Mouse (Mus musculus): ENCODE results near the gene Oaz1. TPM values are rescaled to one million over a fixed set of nuclear protein-coding genes. Genes with fewer than 3 reads are reported as not detected.

The Oaz1 gene
- total RNA-seq, 2 experiments from 2014 or later: 579 to 691 TPM

DNA sequence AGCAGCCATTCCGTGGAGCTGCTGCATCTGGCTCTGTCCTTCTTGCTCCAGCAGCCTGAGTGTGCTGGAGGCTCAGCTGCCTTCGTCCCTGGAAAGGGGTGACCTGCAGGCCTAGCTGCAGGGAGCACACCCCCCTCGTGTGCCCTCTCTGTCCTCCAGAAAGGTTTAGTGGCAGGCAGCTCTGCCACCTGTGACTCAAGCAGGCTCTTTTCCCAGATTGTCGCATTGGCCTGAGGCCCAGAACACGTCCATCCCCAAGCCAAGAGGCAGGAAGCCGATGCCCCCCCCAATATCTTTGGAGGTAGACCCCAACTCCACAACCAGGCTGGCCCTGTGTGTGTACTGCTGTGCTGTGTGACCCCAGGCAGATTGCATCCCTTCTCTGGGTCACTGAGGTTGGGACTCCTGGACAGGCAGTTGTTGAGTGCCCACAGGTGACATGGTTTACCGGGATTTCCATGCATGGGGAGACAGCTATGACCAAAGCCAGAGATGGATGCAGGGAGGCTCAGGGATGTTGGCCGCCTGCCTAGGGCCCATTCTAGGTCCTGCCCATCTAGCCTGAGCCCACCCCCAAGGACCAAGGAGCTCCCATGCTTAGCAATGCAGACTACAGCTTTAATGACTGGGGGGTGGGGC lies 18.7 kb downstream of the Oaz1 start:
- intact Hi-C loops (cut with DNase I): no loop called here
- DNase-seq: no peak
- Histone ChIP-seq H3K4me3 (no peak overlapping the region), H3K27ac (peak overlapping the region; percentile 20; the same call in 1 of the 2 replicates)
- TF ChIP-seq CTCF (IDR thresholded peaks at IDR 0.05): no peak

DNA sequence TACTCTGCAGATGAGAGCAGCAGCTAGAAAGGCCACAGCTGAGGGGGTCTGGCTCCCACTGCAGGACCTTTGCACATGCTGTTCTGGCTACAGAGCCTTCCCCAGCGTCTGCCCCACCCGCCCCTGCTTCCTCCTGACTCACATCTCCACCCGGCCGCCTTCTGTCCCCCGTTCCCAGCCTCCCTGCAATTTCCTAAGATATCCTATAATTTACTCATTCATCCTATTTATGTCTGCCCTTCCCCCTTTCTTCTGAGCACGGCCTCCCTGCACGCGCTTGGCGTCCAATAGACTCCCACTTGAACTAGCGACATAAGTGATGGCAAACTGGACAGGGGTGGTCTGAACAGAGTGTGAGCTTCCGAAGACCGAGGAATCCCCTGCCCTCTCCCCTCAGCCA lies 19.3 kb downstream of the Oaz1 start:
- TF ChIP-seq CTCF (IDR thresholded peaks at IDR 0.05): no peak
- intact Hi-C loops (cut with DNase I): no loop called here
- Histone ChIP-seq H3K4me3 (no peak overlapping the region), H3K27ac (no peak overlapping the region)
- DNase-seq: no peak

DNA sequence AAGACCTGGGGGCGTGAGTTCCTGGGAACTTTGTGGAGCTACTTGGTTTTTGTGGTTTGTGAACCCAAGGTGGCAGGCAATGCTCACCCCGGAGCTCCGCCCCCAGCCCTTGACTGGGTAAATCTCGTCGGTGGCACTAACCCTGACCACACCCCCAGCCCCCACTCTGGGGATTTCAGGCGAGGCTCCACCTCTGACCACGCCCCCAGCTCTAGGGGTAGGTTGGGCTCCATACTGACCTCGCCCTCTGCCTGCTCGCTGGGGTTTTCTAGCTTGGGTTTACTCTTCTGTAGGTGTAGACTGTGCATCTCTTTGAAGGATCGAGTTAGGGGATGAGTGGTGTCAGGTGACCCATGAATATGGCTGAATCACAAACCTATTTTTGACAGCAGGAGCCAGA lies 22.1 kb downstream of the Oaz1 start:
- TF ChIP-seq CTCF (IDR thresholded peaks at IDR 0.05): no peak
- intact Hi-C loops (cut with DNase I): no loop called here
- H3K4me3 ChIP-seq: peak overlapping the region; percentile 28; the same call in 1 of the 2 replicates
- H3K27ac ChIP-seq: peak overlapping the region; percentile 77
- peak; percentile 86 for DNase-seq

- DNase-seq: peak; percentile 98
- intact Hi-C loops (cut with DNase I): no loop called here
- no peak for TF ChIP-seq CTCF (IDR thresholded peaks at IDR 0.05)
- peak within 1 kb of the TSS; percentile 93 for H3K4me3 ChIP-seq
- H3K27ac ChIP-seq: peak within 1 kb of the TSS; percentile 95
These were observed 28.7 kb downstream of the Oaz1 start, which contains the start of the genes Lsm7 and Sppl2b for GRCm38 (mm10) chr10:80854913-80855748. Gene Lsm7, minus strand, starts transcription at chr10:80855209. Gene Sppl2b, plus strand, starts transcription at chr10:80855275.

DNA sequence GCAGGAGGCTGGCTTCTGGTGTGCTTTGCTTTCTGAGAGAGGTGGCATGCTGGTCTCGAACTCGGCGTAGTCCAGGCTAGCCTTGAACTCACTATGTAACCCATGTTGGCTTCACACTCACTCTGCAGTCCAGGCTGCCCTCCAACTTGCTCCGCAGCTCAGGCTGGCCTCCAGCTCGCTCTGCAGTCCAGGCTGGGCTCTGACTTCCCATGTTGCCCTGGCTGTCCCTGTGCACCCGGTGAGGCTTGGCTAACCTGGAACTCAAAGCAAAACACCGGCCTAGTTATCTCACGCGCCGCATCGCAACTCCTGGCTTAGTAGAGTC lies 29.3 kb downstream of the Oaz1 start:
- intact Hi-C loops (cut with DNase I): no loop called here
- TF ChIP-seq CTCF (IDR thresholded peaks at IDR 0.05): no peak
- Histone ChIP-seq H3K27ac (peak overlapping the region; percentile 95), H3K4me3 (peak overlapping the region; percentile 93)
- no peak for DNase-seq

DNA sequence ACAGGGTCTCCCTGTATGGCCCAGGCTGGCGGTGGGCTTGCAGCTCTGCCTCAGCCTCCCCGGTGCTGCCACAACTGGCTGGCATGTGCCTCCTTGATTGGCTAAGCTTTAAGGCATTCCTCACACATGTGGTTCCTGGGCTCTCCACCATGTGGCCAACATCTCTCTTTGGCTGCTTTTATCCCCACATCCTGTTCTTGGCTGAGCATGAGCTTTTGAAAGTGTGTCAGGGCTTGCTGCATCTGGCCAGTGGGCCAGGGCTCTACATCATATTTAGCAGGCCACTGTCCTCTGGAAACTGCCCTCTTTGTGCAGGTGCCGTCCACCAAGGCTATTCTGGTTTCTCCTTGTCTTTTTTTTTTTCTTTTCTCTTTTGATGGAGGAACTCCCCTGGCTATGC lies 29.8 kb downstream of the Oaz1 start:
- Histone ChIP-seq H3K4me3 (peak overlapping the region; percentile 93), H3K27ac (peak overlapping the region; percentile 95)

GRCm38 (mm10) chr10:80856908-80857307 lies 30.5 kb downstream of the Oaz1 start:
- H3K4me3 ChIP-seq: no peak overlapping the region
- H3K27ac ChIP-seq: peak overlapping the region; percentile 95; the same call in 1 of the 2 replicates
- intact Hi-C loops (cut with DNase I): no loop called here
- no peak for DNase-seq
- TF ChIP-seq CTCF (IDR thresholded peaks at IDR 0.05): no peak

More for the DNA sequence above, 29.8 kb downstream of the Oaz1 start:
- no peak; the same call in 1 of the 2 replicates for TF ChIP-seq CTCF (IDR thresholded peaks at IDR 0.05)
- intact Hi-C loops (cut with DNase I): no loop called here
- DNase-seq: no peak

DNA sequence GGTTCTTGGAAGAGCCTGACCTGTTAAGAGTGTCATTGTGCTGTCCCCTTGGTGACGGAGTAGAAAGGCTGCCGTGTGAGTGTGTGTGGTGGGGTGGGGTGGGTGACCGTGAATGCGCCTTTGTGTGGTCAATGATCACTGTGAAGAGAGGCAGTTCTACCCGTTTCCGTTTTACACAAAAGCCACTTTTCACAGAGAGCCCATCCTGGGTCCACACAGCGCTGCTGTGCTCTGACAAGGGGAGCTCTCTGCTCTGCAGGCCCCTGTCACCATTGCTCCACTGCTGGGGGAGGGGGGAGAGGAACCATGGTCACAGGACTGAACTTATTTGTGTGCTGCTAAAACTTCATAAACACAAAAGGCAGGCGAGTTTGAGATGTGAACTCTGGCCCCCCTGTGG lies 30.9 kb downstream of the Oaz1 start:
- intact Hi-C loops (cut with DNase I): no loop called here
- Histone ChIP-seq H3K27ac (peak overlapping the region; percentile 5; the same call in 1 of the 2 replicates), H3K4me3 (no peak overlapping the region)
- no peak for TF ChIP-seq CTCF (IDR thresholded peaks at IDR 0.05)
- DNase-seq: no peak

GRCm38 (mm10) chr10:80857848-80858247 lies 31.4 kb downstream of the Oaz1 start:
- intact Hi-C loops (cut with DNase I): no loop called here
- TF ChIP-seq CTCF (IDR thresholded peaks at IDR 0.05): no peak
- H3K27ac ChIP-seq: 0 out of 2 replicates have a peak overlapping the region, but pooled peaks have one; percentile 5
- H3K4me3 ChIP-seq: no peak overlapping the region
- no peak for DNase-seq

DNA sequence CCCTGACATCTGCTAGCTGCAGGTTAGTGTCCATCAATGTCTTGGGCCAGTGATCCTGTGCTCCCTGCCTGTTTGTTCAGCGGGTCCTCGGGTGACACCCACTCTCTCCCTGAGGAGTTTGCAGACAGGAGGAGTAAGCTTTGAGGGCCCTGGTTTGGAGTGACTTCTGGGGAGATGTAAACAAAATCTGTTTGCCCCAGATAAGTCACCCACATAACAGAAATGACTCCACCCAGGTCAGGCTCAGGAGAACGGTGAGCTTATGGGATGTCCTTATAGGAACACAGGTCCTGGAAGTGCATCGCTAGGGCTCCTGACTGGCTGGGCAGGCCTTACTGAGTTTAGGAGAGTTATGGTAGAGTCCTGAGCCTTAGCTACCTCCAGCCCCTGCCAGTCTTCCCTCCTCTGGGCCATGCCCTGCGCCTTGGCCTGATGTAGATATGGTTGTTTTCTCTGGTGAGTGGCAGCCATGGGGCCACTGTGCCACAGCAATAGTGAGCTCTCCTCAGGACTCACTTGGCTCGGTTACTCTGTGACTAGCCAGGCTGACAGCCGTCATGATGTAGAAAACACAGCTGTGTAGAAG lies 32.0 kb downstream of the Oaz1 start:
- intact Hi-C loops (cut with DNase I): no loop called here
- no peak for DNase-seq
- no peak overlapping the region for H3K4me3 ChIP-seq
- peak overlapping the region; percentile 28 for H3K27ac ChIP-seq
- no peak for TF ChIP-seq CTCF (IDR thresholded peaks at IDR 0.05)

- intact Hi-C loops (cut with DNase I): no loop called here
- no peak overlapping the region for H3K27ac ChIP-seq
- no peak overlapping the region for H3K4me3 ChIP-seq
- DNase-seq: no peak
- TF ChIP-seq CTCF (IDR thresholded peaks at IDR 0.05): no peak
These were observed 35.8 kb downstream of the Oaz1 start for GRCm38 (mm10) chr10:80862305-80862704.

DNA sequence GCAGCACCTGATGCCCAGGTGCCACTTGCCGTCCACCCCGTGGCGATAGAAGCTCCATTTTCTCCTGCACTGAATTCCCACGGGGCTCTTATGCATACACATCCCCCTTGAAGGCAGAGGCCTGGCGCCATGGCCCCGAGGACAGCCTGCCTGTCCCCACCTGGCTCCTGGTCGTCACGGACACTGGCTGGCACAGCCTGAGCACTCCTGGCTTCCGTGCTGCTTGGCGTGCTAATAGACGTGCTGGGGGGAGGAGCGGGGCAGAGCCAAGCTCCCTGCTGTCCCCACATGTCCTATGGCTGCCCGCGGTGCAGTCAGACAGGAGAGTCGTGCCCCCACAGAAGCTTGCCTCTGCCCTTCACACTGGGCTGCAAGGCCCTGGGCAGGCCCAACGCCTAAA lies 38.0 kb downstream of the Oaz1 start:
- no peak for TF ChIP-seq CTCF (IDR thresholded peaks at IDR 0.05)
- DNase-seq: peak; percentile 89
- H3K4me3 ChIP-seq: no peak overlapping the region
- peak overlapping the region; percentile 82 for H3K27ac ChIP-seq
- intact Hi-C loops (cut with DNase I): no loop called here

GRCm38 (mm10) chr10:80870993-80871392 lies 44.5 kb downstream of the Oaz1 start:
- no peak for TF ChIP-seq CTCF (IDR thresholded peaks at IDR 0.05)
- intact Hi-C loops (cut with DNase I): no loop called here
- Histone ChIP-seq H3K27ac (no peak overlapping the region), H3K4me3 (no peak overlapping the region)
- no peak for DNase-seq

Measured in gastrocnemius, adult 2 months (tissue).